Mouse (Mus musculus): ENCODE measurements around the gene Pimreg.

GRCm38 (mm10) chr11:72026516-72026915 lies 15.3 kb upstream of the Pimreg start:
- no peak for TF ChIP-seq POLR2A (IDR thresholded peaks at IDR 0.05; ENCODE audit: insufficient read depth, low read depth, low read length)
- TF ChIP-seq CTCF (IDR thresholded peaks at IDR 0.05; ENCODE audit: insufficient read depth, low read depth, low read length) = no peak

Measured in olfactory bulb, adult 2 months (tissue).